Mouse (Mus musculus): ENCODE measurements around the gene Lpcat2. TPM values are rescaled to one million over a fixed set of nuclear protein-coding genes. Genes with fewer than 3 reads are reported as not detected.

Lpcat2 gene
- polyA plus RNA-seq, 1 experiment from 2014 or later, result 7.0 TPM

- Histone ChIP-seq H3K9me3 (ENCODE audit: control insufficient read depth, low read length) (no peaks in the 10 kb centered on the region), H3K27me3 (ENCODE audit: control insufficient read depth, insufficient read depth, low read length) (no peaks in the 10 kb centered on the region), H3K27ac (ENCODE audit: low read depth, low read length) (peak overlapping the region; percentile 86; the same call in 1 of the 2 replicates), H3K4me1 (ENCODE audit: control insufficient read depth, insufficient read depth, low read length) (no peaks in the 10 kb centered on the region), H3K36me3 (ENCODE audit: control insufficient read depth, insufficient read depth, low read length) (peaks cover 16% of the 10 kb centered on the region), H3K4me3 (ENCODE audit: low read length) (peak overlapping the region; percentile 52), H3K9ac (ENCODE audit: low read depth, low read length) (peak overlapping the region; percentile 35; the same call in 1 of the 2 replicates), H3K4me2 (replicated peaks; ENCODE audit: low read depth, low read length) (peak overlapping the region; percentile 75)
- WGBS, result 22% methylated on average over 15 of the region's 15 CpGs
- ATAC-seq (ENCODE audit: low FRiP score, low TSS enrichment), result peak; percentile 47; the same call in 1 of the 2 replicates
Observed at GRCm38 (mm10) chr8:92828251-92828743, 26.8 kb upstream of the Lpcat2 start.

- no peak overlapping the region for H3K4me2 ChIP-seq (replicated peaks; ENCODE audit: low read depth, low read length)
- peaks cover 51% of the 10 kb centered on the region for H3K36me3 ChIP-seq (ENCODE audit: control insufficient read depth, insufficient read depth, low read length)
- no peaks in the 10 kb centered on the region for H3K4me1 ChIP-seq (ENCODE audit: control insufficient read depth, insufficient read depth, low read length)
- H3K4me3 ChIP-seq (ENCODE audit: low read length), result no peak overlapping the region
- H3K27ac ChIP-seq (ENCODE audit: low read depth, low read length), result no peak overlapping the region
- ATAC-seq (ENCODE audit: low FRiP score, low TSS enrichment), result no peak
- WGBS, result 65% methylated on average over 5 of the region's 5 CpGs
- H3K27me3 ChIP-seq (ENCODE audit: control insufficient read depth, insufficient read depth, low read length), result no peaks in the 10 kb centered on the region
- H3K9ac ChIP-seq (ENCODE audit: low read depth, low read length), result no peak overlapping the region
- H3K9me3 ChIP-seq (ENCODE audit: control insufficient read depth, low read length), result no peaks in the 10 kb centered on the region
Observed at GRCm38 (mm10) chr8:92834065-92834731, 20.9 kb upstream of the Lpcat2 start.

GRCm38 (mm10) chr8:92834786-92835500 lies 20.2 kb upstream of the Lpcat2 start:
- Histone ChIP-seq H3K4me3 (ENCODE audit: low read length) (no peak overlapping the region), H3K36me3 (ENCODE audit: control insufficient read depth, insufficient read depth, low read length) (peaks cover 58% of the 10 kb centered on the region), H3K9me3 (ENCODE audit: control insufficient read depth, low read length) (no peaks in the 10 kb centered on the region), H3K9ac (ENCODE audit: low read depth, low read length) (no peak overlapping the region), H3K27me3 (ENCODE audit: control insufficient read depth, insufficient read depth, low read length) (no peaks in the 10 kb centered on the region), H3K27ac (ENCODE audit: low read depth, low read length) (no peak overlapping the region), H3K4me1 (ENCODE audit: control insufficient read depth, insufficient read depth, low read length) (no peaks in the 10 kb centered on the region), H3K4me2 (replicated peaks; ENCODE audit: low read depth, low read length) (no peak overlapping the region)
- ATAC-seq (ENCODE audit: low FRiP score, low TSS enrichment), result no peak
- 89% methylated on average over 11 of the region's 11 CpGs for WGBS

- H3K27ac ChIP-seq (ENCODE audit: low read depth, low read length), result no peak overlapping the region
- ATAC-seq (ENCODE audit: low FRiP score, low TSS enrichment), result no peak
- H3K9ac ChIP-seq (ENCODE audit: low read depth, low read length), result no peak overlapping the region
- H3K9me3 ChIP-seq (ENCODE audit: control insufficient read depth, low read length), result no peaks in the 10 kb centered on the region
- no peaks in the 10 kb centered on the region for H3K27me3 ChIP-seq (ENCODE audit: control insufficient read depth, insufficient read depth, low read length)
- H3K4me3 ChIP-seq (ENCODE audit: low read length), result no peak overlapping the region
- 97% methylated on average over 11 of the region's 11 CpGs for WGBS
- no peaks in the 10 kb centered on the region for H3K4me1 ChIP-seq (ENCODE audit: control insufficient read depth, insufficient read depth, low read length)
- H3K36me3 ChIP-seq (ENCODE audit: control insufficient read depth, insufficient read depth, low read length), result peaks cover 58% of the 10 kb centered on the region
- no peak overlapping the region for H3K4me2 ChIP-seq (replicated peaks; ENCODE audit: low read depth, low read length)
Observed at GRCm38 (mm10) chr8:92835901-92836300, 19.2 kb upstream of the Lpcat2 start.

- H3K9ac ChIP-seq (ENCODE audit: low read depth, low read length), result no peak overlapping the region
- H3K4me3 ChIP-seq (ENCODE audit: low read length), result no peak overlapping the region
- H3K36me3 ChIP-seq (ENCODE audit: control insufficient read depth, insufficient read depth, low read length), result peaks cover 47% of the 10 kb centered on the region
- 85% methylated on average over 3 of the region's 3 CpGs for WGBS
- no peak for ATAC-seq (ENCODE audit: low FRiP score, low TSS enrichment)
- H3K27me3 ChIP-seq (ENCODE audit: control insufficient read depth, insufficient read depth, low read length), result no peaks in the 10 kb centered on the region
- H3K4me2 ChIP-seq (replicated peaks; ENCODE audit: low read depth, low read length), result no peak overlapping the region
- H3K9me3 ChIP-seq (ENCODE audit: control insufficient read depth, low read length), result no peaks in the 10 kb centered on the region
- H3K27ac ChIP-seq (ENCODE audit: low read depth, low read length), result no peak overlapping the region
- no peaks in the 10 kb centered on the region for H3K4me1 ChIP-seq (ENCODE audit: control insufficient read depth, insufficient read depth, low read length)
Observed at GRCm38 (mm10) chr8:92838616-92839015, 16.5 kb upstream of the Lpcat2 start.

- ATAC-seq (ENCODE audit: low FRiP score, low TSS enrichment), result no peak
- no peaks in the 10 kb centered on the region for H3K27me3 ChIP-seq (ENCODE audit: control insufficient read depth, insufficient read depth, low read length)
- 93% methylated on average over 8 of the region's 8 CpGs for WGBS
Observed at GRCm38 (mm10) chr8:92839161-92839560, 16.0 kb upstream of the Lpcat2 start.

GRCm38 (mm10) chr8:92839876-92840275 lies 15.3 kb upstream of the Lpcat2 start:
- peaks cover 54% of the 10 kb centered on the region for H3K36me3 ChIP-seq (ENCODE audit: control insufficient read depth, insufficient read depth, low read length)
- WGBS, result 94% methylated on average over 7 of the region's 7 CpGs

More at GRCm38 (mm10) chr8:92839161-92839560, 16.0 kb upstream of the Lpcat2 start:
- Histone ChIP-seq H3K36me3 (ENCODE audit: control insufficient read depth, insufficient read depth, low read length) (peaks cover 52% of the 10 kb centered on the region), H3K4me2 (replicated peaks; ENCODE audit: low read depth, low read length) (no peak overlapping the region), H3K9me3 (ENCODE audit: control insufficient read depth, low read length) (no peaks in the 10 kb centered on the region), H3K9ac (ENCODE audit: low read depth, low read length) (no peak overlapping the region), H3K4me1 (ENCODE audit: control insufficient read depth, insufficient read depth, low read length) (no peaks in the 10 kb centered on the region), H3K27ac (ENCODE audit: low read depth, low read length) (no peak overlapping the region), H3K4me3 (ENCODE audit: low read length) (no peak overlapping the region)

GRCm38 (mm10) chr8:92846684-92847083 lies 8.5 kb upstream of the Lpcat2 start:
- peak; percentile 69 for ATAC-seq (ENCODE audit: low FRiP score, low TSS enrichment)
- WGBS, result 7% methylated on average over 3 of the region's 3 CpGs
- peak overlapping the region; percentile 21; the same call in 1 of the 2 replicates for H3K4me2 ChIP-seq (replicated peaks; ENCODE audit: low read depth, low read length)
- no peak overlapping the region for H3K9ac ChIP-seq (ENCODE audit: low read depth, low read length)
- no peaks in the 10 kb centered on the region for H3K9me3 ChIP-seq (ENCODE audit: control insufficient read depth, low read length)
- no peaks in the 10 kb centered on the region for H3K27me3 ChIP-seq (ENCODE audit: control insufficient read depth, insufficient read depth, low read length)
- peak overlapping the region; percentile 78 for H3K27ac ChIP-seq (ENCODE audit: low read depth, low read length)
- peaks cover 36% of the 10 kb centered on the region for H3K4me1 ChIP-seq (ENCODE audit: control insufficient read depth, insufficient read depth, low read length)
- H3K36me3 ChIP-seq (ENCODE audit: control insufficient read depth, insufficient read depth, low read length), result peaks cover 19% of the 10 kb centered on the region; the same call in 1 of the 2 replicates
- H3K4me3 ChIP-seq (ENCODE audit: low read length), result no peak overlapping the region

More at GRCm38 (mm10) chr8:92839876-92840275, 15.3 kb upstream of the Lpcat2 start:
- Histone ChIP-seq H3K4me3 (ENCODE audit: low read length) (no peak overlapping the region), H3K9me3 (ENCODE audit: control insufficient read depth, low read length) (no peaks in the 10 kb centered on the region), H3K27ac (ENCODE audit: low read depth, low read length) (no peak overlapping the region), H3K4me2 (replicated peaks; ENCODE audit: low read depth, low read length) (no peak overlapping the region), H3K27me3 (ENCODE audit: control insufficient read depth, insufficient read depth, low read length) (no peaks in the 10 kb centered on the region), H3K4me1 (ENCODE audit: control insufficient read depth, insufficient read depth, low read length) (no peaks in the 10 kb centered on the region), H3K9ac (ENCODE audit: low read depth, low read length) (no peak overlapping the region)
- no peak for ATAC-seq (ENCODE audit: low FRiP score, low TSS enrichment)

- peak; percentile 70 for ATAC-seq (ENCODE audit: low FRiP score, low TSS enrichment)
- peak overlapping the region; percentile 21 for H3K4me2 ChIP-seq (replicated peaks; ENCODE audit: low read depth, low read length)
- H3K9ac ChIP-seq (ENCODE audit: low read depth, low read length), result no peak overlapping the region
- H3K27ac ChIP-seq (ENCODE audit: low read depth, low read length), result peak overlapping the region; percentile 78
- peaks cover 36% of the 10 kb centered on the region for H3K4me1 ChIP-seq (ENCODE audit: control insufficient read depth, insufficient read depth, low read length)
- no peaks in the 10 kb centered on the region for H3K9me3 ChIP-seq (ENCODE audit: control insufficient read depth, low read length)
- WGBS, result 6% methylated on average over 9 of the region's 9 CpGs
- H3K4me3 ChIP-seq (ENCODE audit: low read length), result no peak overlapping the region
- peaks cover 23% of the 10 kb centered on the region for H3K36me3 ChIP-seq (ENCODE audit: control insufficient read depth, insufficient read depth, low read length)
- H3K27me3 ChIP-seq (ENCODE audit: control insufficient read depth, insufficient read depth, low read length), result no peaks in the 10 kb centered on the region
Observed at GRCm38 (mm10) chr8:92847299-92847698, 7.8 kb upstream of the Lpcat2 start.
